Mouse (Mus musculus) liver, adult 2 months (tissue): ENCODE results near the gene Atf5.

Experiments used
- CTCF ChIP-seq: fragments of 200-500 bp; IDR thresholded peaks from 2 replicates; pipeline ENCODE4 v1.5.1; 2011; ENCODE audit warnings: low read depth, low read length, control low read depth
- POLR2A ChIP-seq: fragments of 200-500 bp; IDR thresholded peaks from 2 replicates; pipeline ENCODE4 v1.6.1; 2011; ENCODE audit warnings: low read length, control low read depth; ENCODE audit not compliant: insufficient read depth; ENCODE audit errors: extremely low read depth

GRCm38 (mm10) chr7:44851625-44852234, 35.3 kb upstream of the Atf5 start:
- TF ChIP-seq CTCF (no peak), POLR2A (no peak)
